Mouse (Mus musculus): ENCODE measurements around the gene Ncoa7.

DNA sequence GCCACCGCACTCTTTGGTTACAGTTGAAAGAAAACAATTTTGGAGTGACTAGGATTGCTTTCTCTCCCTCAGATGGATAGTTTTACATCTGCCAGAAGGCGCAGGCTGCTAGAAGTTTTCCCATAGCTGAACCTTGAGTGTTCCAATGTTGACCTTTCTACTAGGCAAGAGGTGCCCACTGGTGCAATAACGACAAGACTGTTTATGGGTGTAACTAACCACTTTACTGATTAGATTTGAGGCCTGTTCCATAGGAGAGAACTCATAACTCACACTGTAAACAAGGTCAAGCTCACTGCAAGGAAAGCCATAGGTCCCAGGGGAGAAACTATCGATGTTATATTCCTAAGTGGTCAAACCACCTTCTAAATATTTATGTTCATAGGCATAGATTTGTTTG is 119.7 kb downstream of the Ncoa7 start:
- TF ChIP-seq CTCF (IDR thresholded peaks at IDR 0.05): no peak
- TF ChIP-seq POLR2A (IDR thresholded peaks at IDR 0.05; ENCODE audit: insufficient read depth, low read depth, low read length): no peak

Data from heart, adult 2 months (tissue).